In genomic region chr2:74697567-74698121, GRCm38 (mm10) we compare ENCODE assay signal across 9 mouse cellular contexts. TPM values are rescaled to one million over a fixed set of nuclear protein-coding genes. Genes with fewer than 3 reads are reported as not detected.
DNase-seq lines count a peak whose midpoint lies in the region; ATAC-seq and TF ChIP-seq lines count a peak whose summit lies in the region.
"Had no signal": no experiment of that assay in that cellular context is flagged by ENCODE, and none has a peak within 500 bp of the region (broad histone marks: within the 10 kb centered on the region; RNA-seq: fewer than 3 reads in every experiment).

Gene Hoxd9, plus strand, starts transcription at chr2:74697727.

- no peak for DNase-seq in spleen, adult 2 months (ENCODE audit: low read depth in 1 of 2, low spot score in 2 of 2)
- no peak for DNase-seq in spleen, postnatal 36 days (ENCODE audit: low spot score in 2 of 2)
- DNase-seq in forebrain, embryonic 14.5 days (ENCODE audit: low spot score): no peak
- DNase-seq in testis, postnatal 14 days (ENCODE audit: low spot score): peak; percentile 72
- DNase-seq in lung, adult 2 months: no peak
- no peak for DNase-seq in thymus, adult 2 months

- peak within 1 kb of the TSS; percentile 48 for H3K4me2 ChIP-seq in forebrain, embryonic 14.5 days (ENCODE audit: low read length)
- peak within 1 kb of the TSS; percentile 55 for H3K4me2 ChIP-seq in liver, embryonic 15.5 days

- no peak within 1 kb of the TSS for H3K27ac ChIP-seq in spleen, adult 2 months (ENCODE audit: insufficient read depth, low read length)
- H3K27ac ChIP-seq in forebrain, embryonic 14.5 days (ENCODE audit: low read depth, low read length): no peak within 1 kb of the TSS
- no peak within 1 kb of the TSS for H3K27ac ChIP-seq in liver, embryonic 15.5 days (replicated peaks)
- no peak within 1 kb of the TSS for H3K27ac ChIP-seq in thymus, adult 2 months (ENCODE audit: control insufficient read depth, insufficient read depth, low read length)

- H3K27me3 ChIP-seq in spleen, adult 2 months (ENCODE audit: control insufficient read depth, insufficient read depth, low read length): peaks cover 46% of the 10 kb centered on the region
- peaks cover 98% of the 10 kb centered on the region for H3K27me3 ChIP-seq in forebrain, embryonic 14.5 days (replicated peaks; ENCODE audit: control insufficient read depth, insufficient read depth, low read length)
- peaks cover 100% of the 10 kb centered on the region for H3K27me3 ChIP-seq in liver, embryonic 15.5 days
- peaks cover 28% of the 10 kb centered on the region for H3K27me3 ChIP-seq in thymus, adult 2 months (ENCODE audit: control insufficient read depth, insufficient read depth, low read length)

- no peaks in the 10 kb centered on the region for H3K36me3 ChIP-seq in spleen, adult 2 months (ENCODE audit: control insufficient read depth, insufficient read depth, low read length)
- no peaks in the 10 kb centered on the region for H3K36me3 ChIP-seq in forebrain, embryonic 14.5 days (ENCODE audit: control insufficient read depth, insufficient read depth, low read length)
- no peaks in the 10 kb centered on the region for H3K36me3 ChIP-seq in liver, embryonic 15.5 days (replicated peaks)
- no peaks in the 10 kb centered on the region for H3K36me3 ChIP-seq in thymus, adult 2 months (ENCODE audit: control insufficient read depth, insufficient read depth, low read length)

- no peak within 1 kb of the TSS for H3K9ac ChIP-seq in forebrain, embryonic 14.5 days (ENCODE audit: low read length)
- H3K9ac ChIP-seq in liver, embryonic 15.5 days: no peak within 1 kb of the TSS

- ATAC-seq in forebrain, embryonic 14.5 days: peak; percentile 71
- peak; percentile 46 for ATAC-seq in inflammation-experienced regulatory T-cells, adult 6 months
- no peak for ATAC-seq in liver, embryonic 15.5 days (ENCODE audit: insufficient read depth)

- peak within 1 kb of the TSS; percentile 35; the same call in 1 of the 2 replicates for H3K4me3 ChIP-seq in spleen, adult 2 months (ENCODE audit: extremely low read depth, insufficient read depth, insufficient read length)
- H3K4me3 ChIP-seq in forebrain, embryonic 14.5 days (ENCODE audit: low read depth, low read length): peak within 1 kb of the TSS; percentile 23
- H3K4me3 ChIP-seq in liver, embryonic 15.5 days (replicated peaks): peak within 1 kb of the TSS; percentile 30
- no peak within 1 kb of the TSS for H3K4me3 ChIP-seq in lung, adult 2 months (replicated peaks; ENCODE audit: extremely low read depth, low read depth, low read length)
- no peak within 1 kb of the TSS for H3K4me3 ChIP-seq in thymus, adult 2 months (ENCODE audit: control insufficient read depth, insufficient read depth, low read length)
- H3K4me3 ChIP-seq: myocyte had no signal

- peaks cover 9% of the 10 kb centered on the region; the same call in 1 of the 2 replicates for H3K4me1 ChIP-seq in spleen, adult 2 months (ENCODE audit: control insufficient read depth, insufficient read depth, insufficient read length)
- peaks cover 8% of the 10 kb centered on the region; the same call in 1 of the 2 replicates for H3K4me1 ChIP-seq in forebrain, embryonic 14.5 days (ENCODE audit: control insufficient read depth, insufficient read depth, low read length)
- peaks cover 6% of the 10 kb centered on the region for H3K4me1 ChIP-seq in liver, embryonic 15.5 days (replicated peaks)
- peaks cover 4% of the 10 kb centered on the region; the same call in 1 of the 2 replicates for H3K4me1 ChIP-seq in lung, adult 2 months (ENCODE audit: control insufficient read depth, insufficient read depth, low read length)
- H3K4me1 ChIP-seq in thymus, adult 2 months (replicated peaks; ENCODE audit: control insufficient read depth, insufficient read depth, low read length): no peaks in the 10 kb centered on the region; the same call in 1 of the 2 replicates

- TF ChIP-seq POLR2A in spleen, adult 2 months (IDR thresholded peaks at IDR 0.05; ENCODE audit: low read depth, low read length): no peak
- no peak for TF ChIP-seq POLR2A in lung, adult 2 months (IDR thresholded peaks at IDR 0.05; ENCODE audit: borderline replicate concordance, extremely low read depth, low read depth, low read length)
- no peak for TF ChIP-seq POLR2A in thymus, adult 2 months (IDR thresholded peaks at IDR 0.05; ENCODE audit: control insufficient read depth, extremely low read depth, insufficient read depth, low read length, poor library complexity)

- WGBS in spleen, adult 2 months: 2% methylated on average over 43 of the region's 43 CpGs
- WGBS in forebrain, embryonic 14.5 days: under 1% methylated on average over 43 of the region's 43 CpGs
- whole genome bisulfite sequencing in liver, embryonic 15.5 days (ENCODE audit: insufficient replicate concordance): under 1% methylated on average over 43 of the region's 43 CpGs
- 3% methylated on average over 43 of the region's 43 CpGs for WGBS in lung, adult 2 months
- 3% methylated on average over 43 of the region's 43 CpGs for WGBS in thymus, adult 2 months

- TF ChIP-seq CTCF in spleen, adult 2 months (IDR thresholded peaks at IDR 0.05; ENCODE audit: extremely low read depth, insufficient read depth, insufficient read length, insufficient replicate concordance): no peak
- TF ChIP-seq CTCF in lung, adult 2 months (IDR thresholded peaks at IDR 0.05; ENCODE audit: insufficient read depth, low read length): no peak
- no peak for TF ChIP-seq CTCF in thymus, adult 2 months (IDR thresholded peaks at IDR 0.05; ENCODE audit: borderline replicate concordance, control insufficient read depth, extremely low read depth, insufficient read depth, low read length, poor library complexity)

- H3K9me3 ChIP-seq in forebrain, embryonic 14.5 days (replicated peaks; ENCODE audit: control insufficient read depth, low read length): no peaks in the 10 kb centered on the region
- H3K9me3 ChIP-seq in liver, embryonic 15.5 days (replicated peaks): no peaks in the 10 kb centered on the region

RNA-seq across cellular contexts. Expression of gene Hoxd9, which starts in this region (rescaled TPM):
- polyA plus RNA-seq in spleen, adult 2 months (2012; rRNA removed): 0.04 and 0.06 TPM in 2 replicates
- not detected in 2 replicates for polyA plus RNA-seq in forebrain, embryonic 14.5 days (2014; fragmentation: Nextera tagmentation; extraction: Ambion mirVana)
- not detected for polyA plus RNA-seq in inflammation-experienced regulatory T-cells, adult 6 months (2017; shearing (Covaris generic))
- not detected in 2 replicates for polyA plus RNA-seq in liver, embryonic 15.5 days (2015; fragmentation: Nextera tagmentation; extraction: Ambion mirVana)
- 0.43 and 0.75 TPM in 2 replicates for polyA plus RNA-seq in lung, adult 2 months (2012; rRNA removed)
- 0.31 and 0.41 TPM in 2 replicates for polyA plus RNA-seq in thymus, adult 2 months (2012; rRNA removed)
- polyA plus RNA-seq: myocyte had no signal

Comparison
In these comparisons a context has a peak if more than half of its experiments do, and no peak if none do; other contexts are left out.
1. Peak in ATAC-seq, H3K4me3 ChIP-seq and H3K4me2 ChIP-seq in forebrain, embryonic 14.5 days; RNA of the gene not detected or under 1 TPM.
2. Peak in ATAC-seq in inflammation-experienced regulatory T-cells, adult 6 months; RNA of the gene not detected or under 1 TPM.
3. H3K4me3 ChIP-seq: peak in spleen, adult 2 months (single experiment) and liver, embryonic 15.5 days (single experiment); none in lung, adult 2 months (single experiment) and thymus, adult 2 months (single experiment).